Mouse (Mus musculus) bone marrow, adult 2 months (tissue): Measurements from ENCODE around the gene Elmod2.

Experiments used
- CTCF ChIP-seq: fragments of 200-500 bp; IDR thresholded peaks from 2 replicates; pipeline ENCODE4 v1.5.1; 2011; ENCODE audit warnings: low read length, control low read depth; ENCODE audit not compliant: control insufficient read depth, insufficient read depth
- POLR2A ChIP-seq: fragments of 200-500 bp; IDR thresholded peaks from 2 replicates; pipeline ENCODE4 v1.6.1; 2011; ENCODE audit warnings: low read depth, mild to moderate bottlenecking, control low read depth, low read length, borderline replicate concordance; ENCODE audit not compliant: control insufficient read depth

GRCm38 (mm10) chr8:83274470-83274869, 57.8 kb downstream of the Elmod2 start:
- TF ChIP-seq POLR2A, result no peak
- no peak for TF ChIP-seq CTCF
